Mouse (Mus musculus) urinary bladder, postnatal 10 days (tissue): ENCODE data around the gene Duox1.
A peak's percentile ranks its signal among the peaks of the same experiment; 100 is the strongest.
"Not testable (repeated sequence)": the region's sequence is repeated elsewhere in the genome, so short reads cannot be mapped to it uniquely, and the experiment has no call there.

Experiments used
- DNase-seq: peaks from one replicate; pipeline ENCODE4 v3.0.0; 2022; ENCODE audit warnings: low spot score

Duox1 gene

GRCm38 (mm10) chr2:122311561-122311960 lies 3.9 kb upstream of the Duox1 start:
- DNase-seq: no peak

- DNase-seq: no peak
Observed at GRCm38 (mm10) chr2:122312722-122313417, 2.6 kb upstream of the Duox1 start.

GRCm38 (mm10) chr2:122313536-122313935 lies 1.9 kb upstream of the Duox1 start, which contains the start of gene Duoxa1:
Gene Duoxa1 (minus strand): TSS chr2:122313730.
- no peak for DNase-seq

GRCm38 (mm10) chr2:122317384-122317783 lies 1.9 kb downstream of the Duox1 start:
- DNase-seq: no peak

- DNase-seq: no peak
Observed at GRCm38 (mm10) chr2:122323960-122324359, 8.5 kb downstream of the Duox1 start.

GRCm38 (mm10) chr2:122324586-122324985 lies 9.1 kb downstream of the Duox1 start:
- DNase-seq: no peak

- no peak for DNase-seq
Observed at GRCm38 (mm10) chr2:122325361-122325760, 9.9 kb downstream of the Duox1 start.

GRCm38 (mm10) chr2:122327986-122328385 lies 12.5 kb downstream of the Duox1 start:
- DNase-seq: no peak

GRCm38 (mm10) chr2:122330317-122330716 lies 14.8 kb downstream of the Duox1 start:
- DNase-seq: not testable (repeated sequence)

GRCm38 (mm10) chr2:122332222-122332621 lies 16.8 kb downstream of the Duox1 start:
- no peak for DNase-seq

- DNase-seq: no peak
Observed at GRCm38 (mm10) chr2:122334170-122334569, 18.7 kb downstream of the Duox1 start.

GRCm38 (mm10) chr2:122337291-122337690 lies 21.8 kb downstream of the Duox1 start:
- DNase-seq: no peak

- DNase-seq: no peak
Observed at GRCm38 (mm10) chr2:122345106-122345893, 29.8 kb downstream of the Duox1 start.

GRCm38 (mm10) chr2:122346164-122346563 lies 30.7 kb downstream of the Duox1 start:
- not testable (repeated sequence) for DNase-seq

- DNase-seq: no peak
Observed at GRCm38 (mm10) chr2:122347257-122347656, 31.8 kb downstream of the Duox1 start.

GRCm38 (mm10) chr2:122348531-122349131 lies 33.2 kb downstream of the Duox1 start:
- DNase-seq: peak; percentile 61

- no peak for DNase-seq
Observed at GRCm38 (mm10) chr2:122349136-122349785, 33.8 kb downstream of the Duox1 start.

- DNase-seq: no peak
Observed at GRCm38 (mm10) chr2:122351156-122351930, 35.9 kb downstream of the Duox1 start.

GRCm38 (mm10) chr2:122351931-122352329 lies 36.5 kb downstream of the Duox1 start:
- no peak for DNase-seq

- no peak for DNase-seq
Observed at GRCm38 (mm10) chr2:122352992-122353391, 37.5 kb downstream of the Duox1 start.

- DNase-seq: no peak
Observed at GRCm38 (mm10) chr2:122353765-122354164, 38.3 kb downstream of the Duox1 start.
